Mouse (Mus musculus): Measurements from ENCODE around the gene Strc. TPM values are rescaled to one million over a fixed set of nuclear protein-coding genes. Genes with fewer than 3 reads are reported as not detected.

The Strc gene
- polyA plus RNA-seq, 1 experiment from 2014 or later = not detected

GRCm38 (mm10) chr2:121408160-121408559 is 21.2 kb upstream of the Strc start:
- H3K27me3 ChIP-seq (replicated peaks) = no peaks in the 10 kb centered on the region
- H3K36me3 ChIP-seq = no peaks in the 10 kb centered on the region
- peaks cover 2% of the 10 kb centered on the region; the same call in 1 of the 2 replicates for H3K4me1 ChIP-seq (replicated peaks)
- no peak overlapping the region for H3K4me3 ChIP-seq
- no peak overlapping the region for H3K9ac ChIP-seq
- 35% methylated on average over 4 of the region's 4 CpGs for WGBS
- peaks cover 3% of the 10 kb centered on the region; the same call in 1 of the 2 replicates for H3K9me3 ChIP-seq (replicated peaks)
- no peak overlapping the region for H3K4me2 ChIP-seq
- ATAC-seq (ENCODE audit: insufficient number of reproducible peaks, low FRiP score) = no peak
- H3K27ac ChIP-seq (ENCODE audit: poor library complexity, severe bottlenecking) = no peak overlapping the region

GRCm38 (mm10) chr2:121403296-121403695 is 16.3 kb upstream of the Strc start:
- Histone ChIP-seq H3K4me1 (replicated peaks) (no peaks in the 10 kb centered on the region), H3K9me3 (replicated peaks) (peaks cover 2% of the 10 kb centered on the region; the same call in 1 of the 2 replicates), H3K36me3 (no peaks in the 10 kb centered on the region), H3K9ac (no peak overlapping the region), H3K27me3 (replicated peaks) (no peaks in the 10 kb centered on the region), H3K4me3 (no peak overlapping the region), H3K4me2 (no peak overlapping the region), H3K27ac (ENCODE audit: poor library complexity, severe bottlenecking) (no peak overlapping the region)
- no peak for ATAC-seq (ENCODE audit: insufficient number of reproducible peaks, low FRiP score)

- H3K27me3 ChIP-seq (replicated peaks) = no peaks in the 10 kb centered on the region
- no peak overlapping the region for H3K27ac ChIP-seq (ENCODE audit: poor library complexity, severe bottlenecking)
- H3K4me2 ChIP-seq = no peak overlapping the region
- no peak overlapping the region for H3K9ac ChIP-seq
- WGBS = 17% methylated on average over 8 of the region's 8 CpGs
- H3K4me3 ChIP-seq = no peak overlapping the region
- H3K36me3 ChIP-seq = no peaks in the 10 kb centered on the region
- no peak for ATAC-seq (ENCODE audit: insufficient number of reproducible peaks, low FRiP score)
- no peaks in the 10 kb centered on the region for H3K9me3 ChIP-seq (replicated peaks)
- no peaks in the 10 kb centered on the region for H3K4me1 ChIP-seq (replicated peaks)
These were observed 9.7 kb upstream of the Strc start for GRCm38 (mm10) chr2:121396624-121397023.

GRCm38 (mm10) chr2:121374766-121375165 is 12.2 kb downstream of the Strc start:
- Histone ChIP-seq H3K4me1 (replicated peaks) (no peaks in the 10 kb centered on the region), H3K9ac (no peak overlapping the region), H3K36me3 (no peaks in the 10 kb centered on the region), H3K27ac (ENCODE audit: poor library complexity, severe bottlenecking) (no peak overlapping the region), H3K9me3 (replicated peaks) (no peaks in the 10 kb centered on the region), H3K4me3 (no peak overlapping the region), H3K4me2 (no peak overlapping the region), H3K27me3 (replicated peaks) (peaks cover 18% of the 10 kb centered on the region; the same call in 1 of the 2 replicates)
- WGBS = 51% methylated on average over 2 of the region's 2 CpGs
- no peak for ATAC-seq (ENCODE audit: insufficient number of reproducible peaks, low FRiP score)

- WGBS = 65% methylated on average over 3 of the region's 3 CpGs
- Histone ChIP-seq H3K27me3 (replicated peaks) (peaks cover 15% of the 10 kb centered on the region), H3K36me3 (no peaks in the 10 kb centered on the region), H3K4me2 (no peak overlapping the region), H3K9ac (no peak overlapping the region), H3K27ac (ENCODE audit: poor library complexity, severe bottlenecking) (no peak overlapping the region), H3K4me1 (replicated peaks) (no peaks in the 10 kb centered on the region), H3K4me3 (no peak overlapping the region), H3K9me3 (replicated peaks) (no peaks in the 10 kb centered on the region)
- no peak for ATAC-seq (ENCODE audit: insufficient number of reproducible peaks, low FRiP score)
These were observed 14.7 kb downstream of the Strc start for GRCm38 (mm10) chr2:121372266-121372665.

- ATAC-seq (ENCODE audit: insufficient number of reproducible peaks, low FRiP score) = no peak
- Histone ChIP-seq H3K4me3 (no peak overlapping the region), H3K4me1 (replicated peaks) (no peaks in the 10 kb centered on the region), H3K4me2 (no peak overlapping the region), H3K9me3 (replicated peaks) (no peaks in the 10 kb centered on the region), H3K27ac (ENCODE audit: poor library complexity, severe bottlenecking) (no peak overlapping the region), H3K27me3 (replicated peaks) (peaks cover 4% of the 10 kb centered on the region), H3K36me3 (no peaks in the 10 kb centered on the region), H3K9ac (no peak overlapping the region)
- WGBS = 79% methylated on average over 5 of the region's 5 CpGs
These were observed 16.0 kb downstream of the Strc start for GRCm38 (mm10) chr2:121370921-121371320.

- H3K4me1 ChIP-seq (replicated peaks) = no peaks in the 10 kb centered on the region
- ATAC-seq (ENCODE audit: insufficient number of reproducible peaks, low FRiP score) = no peak
- no peak overlapping the region for H3K9ac ChIP-seq
- no peak overlapping the region for H3K27ac ChIP-seq (ENCODE audit: poor library complexity, severe bottlenecking)
- no peaks in the 10 kb centered on the region; the same call in 1 of the 2 replicates for H3K27me3 ChIP-seq (replicated peaks)
- no peak overlapping the region for H3K4me3 ChIP-seq
- no peak overlapping the region for H3K4me2 ChIP-seq
- H3K9me3 ChIP-seq (replicated peaks) = no peaks in the 10 kb centered on the region
- no peaks in the 10 kb centered on the region for H3K36me3 ChIP-seq
- 90% methylated on average over 2 of the region's 2 CpGs for WGBS
These were observed 18.1 kb downstream of the Strc start for GRCm38 (mm10) chr2:121368831-121369230.

- H3K4me2 ChIP-seq = no peak overlapping the region
- peaks cover 2% of the 10 kb centered on the region for H3K4me1 ChIP-seq (replicated peaks)
- no peaks in the 10 kb centered on the region for H3K9me3 ChIP-seq (replicated peaks)
- WGBS = 80% methylated on average over 3 of the region's 3 CpGs
- no peak for ATAC-seq (ENCODE audit: insufficient number of reproducible peaks, low FRiP score)
- H3K9ac ChIP-seq = no peak overlapping the region
- no peak overlapping the region for H3K4me3 ChIP-seq
- no peaks in the 10 kb centered on the region for H3K36me3 ChIP-seq
- H3K27me3 ChIP-seq (replicated peaks) = peaks cover 28% of the 10 kb centered on the region
- no peak overlapping the region for H3K27ac ChIP-seq (ENCODE audit: poor library complexity, severe bottlenecking)
These were observed 23.3 kb downstream of the Strc start for GRCm38 (mm10) chr2:121363656-121364055.

GRCm38 (mm10) chr2:121359461-121359860 is 27.5 kb downstream of the Strc start:
- Histone ChIP-seq H3K9me3 (replicated peaks) (no peaks in the 10 kb centered on the region), H3K4me2 (no peak overlapping the region), H3K36me3 (no peaks in the 10 kb centered on the region), H3K4me1 (replicated peaks) (peaks cover 9% of the 10 kb centered on the region), H3K4me3 (no peak overlapping the region), H3K9ac (no peak overlapping the region), H3K27me3 (replicated peaks) (peaks cover 47% of the 10 kb centered on the region), H3K27ac (ENCODE audit: poor library complexity, severe bottlenecking) (no peak overlapping the region)
- no peak for ATAC-seq (ENCODE audit: insufficient number of reproducible peaks, low FRiP score)
- WGBS = 50% methylated on average over 4 of the region's 4 CpGs

GRCm38 (mm10) chr2:121358381-121358780 is 28.6 kb downstream of the Strc start:
- no peak for ATAC-seq (ENCODE audit: insufficient number of reproducible peaks, low FRiP score)
- H3K4me1 ChIP-seq (replicated peaks) = peaks cover 19% of the 10 kb centered on the region
- no peak overlapping the region for H3K27ac ChIP-seq (ENCODE audit: poor library complexity, severe bottlenecking)
- H3K36me3 ChIP-seq = no peaks in the 10 kb centered on the region
- peak overlapping the region; percentile 38 for H3K4me2 ChIP-seq
- no peaks in the 10 kb centered on the region for H3K9me3 ChIP-seq (replicated peaks)
- under 1% methylated on average over 16 of the region's 16 CpGs for WGBS
- H3K27me3 ChIP-seq (replicated peaks) = peaks cover 47% of the 10 kb centered on the region
- H3K4me3 ChIP-seq = peak overlapping the region; percentile 14; the same call in 1 of the 2 replicates
- H3K9ac ChIP-seq = no peak overlapping the region

- ATAC-seq (ENCODE audit: insufficient number of reproducible peaks, low FRiP score) = no peak
- Histone ChIP-seq H3K4me2 (no peak overlapping the region), H3K9me3 (replicated peaks) (no peaks in the 10 kb centered on the region), H3K9ac (no peak overlapping the region), H3K27me3 (replicated peaks) (peaks cover 47% of the 10 kb centered on the region), H3K4me1 (replicated peaks) (peaks cover 23% of the 10 kb centered on the region), H3K4me3 (0 out of 2 replicates have a peak overlapping the region, but pooled peaks have one; percentile 14), H3K36me3 (no peaks in the 10 kb centered on the region), H3K27ac (ENCODE audit: poor library complexity, severe bottlenecking) (no peak overlapping the region)
- 4% methylated on average over 4 of the region's 4 CpGs for WGBS
These were observed 29.0 kb downstream of the Strc start for GRCm38 (mm10) chr2:121357961-121358360.

GRCm38 (mm10) chr2:121357494-121357893 is 29.5 kb downstream of the Strc start, which contains the start of gene Ckmt1:
Ckmt1 (plus strand) TSS chr2:121357714.
- peak within 1 kb of the TSS; percentile 38 for H3K4me2 ChIP-seq
- peaks cover 23% of the 10 kb centered on the region for H3K4me1 ChIP-seq (replicated peaks)
- 43% methylated on average over 5 of the region's 5 CpGs for WGBS
- peak within 1 kb of the TSS; percentile 14; the same call in 1 of the 2 replicates for H3K4me3 ChIP-seq
- H3K9ac ChIP-seq = no peak within 1 kb of the TSS
- no peak for ATAC-seq (ENCODE audit: insufficient number of reproducible peaks, low FRiP score)
- no peaks in the 10 kb centered on the region for H3K9me3 ChIP-seq (replicated peaks)
- no peak within 1 kb of the TSS for H3K27ac ChIP-seq (ENCODE audit: poor library complexity, severe bottlenecking)
- H3K36me3 ChIP-seq = no peaks in the 10 kb centered on the region
- peaks cover 43% of the 10 kb centered on the region for H3K27me3 ChIP-seq (replicated peaks)

All from heart, embryonic 12.5 days (tissue).